Mouse (Mus musculus) heart, postnatal 0 days (tissue): Measurements from ENCODE around the gene Neurl3.

Source experiments
- CTCF ChIP-seq: IDR thresholded peaks from 2 replicates; pipeline ENCODE4 v1.5.1; 2016; ENCODE audit warnings: antibody characterized with exemption, control low read depth, low read depth
- EP300 ChIP-seq: IDR thresholded peaks from 2 replicates; pipeline ENCODE4 v1.6.1; 2016; ENCODE audit warnings: antibody characterized with exemption, low read depth

DNA sequence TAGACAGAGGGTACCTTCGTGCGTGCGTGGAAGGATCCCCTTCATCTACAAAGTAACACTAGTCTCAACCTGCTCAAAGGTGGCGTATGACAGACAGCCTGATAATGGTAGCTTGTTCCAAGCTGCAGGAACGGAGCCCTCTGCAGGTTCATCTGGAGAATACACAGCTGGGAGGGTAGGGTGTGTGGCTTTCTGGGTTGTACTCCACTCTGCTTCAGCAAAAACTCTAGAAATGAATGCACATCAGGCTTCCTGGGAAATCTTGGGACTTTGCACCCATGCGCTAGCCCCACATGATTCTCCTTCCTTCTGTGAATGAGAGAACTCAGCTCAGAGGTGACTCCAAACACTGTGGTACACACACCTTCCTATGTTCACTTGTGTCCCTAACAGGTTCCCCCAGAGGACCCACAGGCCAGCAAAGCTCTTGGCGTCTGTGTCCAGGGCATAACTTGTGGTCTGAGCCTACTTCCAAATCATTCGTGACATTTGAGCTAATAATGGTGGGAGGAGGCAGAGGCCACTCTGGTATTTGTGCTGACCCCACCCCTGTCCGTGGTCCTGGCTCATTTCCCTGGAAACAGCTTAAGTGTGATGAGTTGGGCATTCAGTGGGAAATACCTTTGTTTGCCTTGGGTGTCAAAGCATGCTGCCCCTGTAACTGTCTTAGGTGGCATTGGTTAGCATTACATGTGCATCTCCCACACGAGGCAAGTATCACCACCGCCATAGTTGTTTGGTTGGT lies 47.5 kb upstream of the Neurl3 start:
- TF ChIP-seq CTCF (peak; percentile 25), EP300 (no peak)
